Mouse (Mus musculus) olfactory bulb, adult 2 months (tissue): ENCODE results near the gene Msln.

Experiments
- CTCF ChIP-seq: fragments of 200-500 bp; IDR thresholded peaks from 2 replicates; pipeline ENCODE4 v1.5.1; 2012; ENCODE audit warnings: low read depth, mild to moderate bottlenecking, low read length, moderate library complexity; ENCODE audit not compliant: insufficient read depth
- POLR2A ChIP-seq: fragments of 200-500 bp; IDR thresholded peaks from 2 replicates; pipeline ENCODE4 v1.6.1; 2012; ENCODE audit warnings: mild to moderate bottlenecking, low read depth, low read length, moderate library complexity; ENCODE audit not compliant: insufficient read depth

DNA sequence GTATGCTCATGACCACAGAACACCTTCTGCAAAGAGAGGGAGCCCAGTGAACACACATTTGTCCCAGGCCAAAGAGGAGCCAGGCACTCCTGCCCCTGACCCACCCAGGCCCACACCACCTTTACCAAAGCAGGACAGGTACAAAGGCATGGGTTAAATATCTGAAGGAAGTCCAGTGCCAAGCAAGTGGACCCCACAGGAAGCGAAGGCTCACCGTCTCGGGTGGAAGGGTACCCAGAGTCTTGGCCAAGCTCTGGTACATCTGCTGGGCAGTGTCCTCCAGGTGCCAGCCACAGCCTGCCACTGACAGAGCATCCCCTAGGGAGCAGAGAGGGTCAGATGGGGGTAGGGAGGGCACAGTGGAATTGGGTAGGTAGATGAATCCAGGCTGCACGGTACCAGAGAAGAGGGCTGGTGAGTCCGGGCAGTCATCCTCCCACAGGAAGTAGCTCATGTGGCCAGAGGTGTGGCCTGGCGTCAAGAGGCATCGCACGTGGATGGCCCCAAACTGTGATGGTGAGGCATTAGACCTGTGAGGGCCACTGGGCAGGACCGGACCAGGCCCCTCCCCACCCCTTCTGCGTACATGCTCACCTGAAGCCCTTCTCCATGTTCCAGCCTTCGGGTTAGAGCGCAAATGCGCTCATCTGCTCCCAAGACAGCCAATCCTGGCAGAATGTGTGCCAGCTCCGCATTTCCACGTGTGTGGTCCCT is 29.8 kb upstream of the Msln start:
- no peak for TF ChIP-seq CTCF
- TF ChIP-seq POLR2A, result no peak
